Mouse (Mus musculus) frontal cortex, postnatal 36 days (tissue): ENCODE measurements around the gene Il2rg.
A peak's percentile ranks its signal among the peaks of the same experiment; 100 is the strongest.

ENCODE experiments used
- DNase-seq, 2 experiments: peaks; one replicate each; pipeline ENCODE4 v3.0.0; 2022; ENCODE audit warnings: low spot score in 2 of 2

Il2rg gene

GRCm38 (mm10) chrX:101260441-101261325 is 7.4 kb downstream of the Il2rg start:
- DNase-seq: no peak

GRCm38 (mm10) chrX:101256603-101257002 is 11.5 kb downstream of the Il2rg start:
- no peak for DNase-seq

- DNase-seq: no peak
These were observed 13.3 kb downstream of the Il2rg start for GRCm38 (mm10) chrX:101254740-101255139.

- DNase-seq: peak; percentile 71 to 80
These were observed 13.9 kb downstream of the Il2rg start, which contains the start of gene Foxo4 for GRCm38 (mm10) chrX:101253952-101254729. Gene Foxo4 (plus strand): TSS chrX:101254528.

- no peak for DNase-seq
These were observed 23.0 kb downstream of the Il2rg start for GRCm38 (mm10) chrX:101245011-101245410.

GRCm38 (mm10) chrX:101222796-101223162 is 45.3 kb downstream of the Il2rg start:
- DNase-seq: no peak

- peak; percentile 84 to 93 for DNase-seq
These were observed 45.9 kb downstream of the Il2rg start, which contains the start of gene Snx12 for GRCm38 (mm10) chrX:101221834-101222795. Gene Snx12 (minus strand): TSS chrX:101222563.
